10 mouse cellular contexts compared by ENCODE assay signal in the genomic region with DNA sequence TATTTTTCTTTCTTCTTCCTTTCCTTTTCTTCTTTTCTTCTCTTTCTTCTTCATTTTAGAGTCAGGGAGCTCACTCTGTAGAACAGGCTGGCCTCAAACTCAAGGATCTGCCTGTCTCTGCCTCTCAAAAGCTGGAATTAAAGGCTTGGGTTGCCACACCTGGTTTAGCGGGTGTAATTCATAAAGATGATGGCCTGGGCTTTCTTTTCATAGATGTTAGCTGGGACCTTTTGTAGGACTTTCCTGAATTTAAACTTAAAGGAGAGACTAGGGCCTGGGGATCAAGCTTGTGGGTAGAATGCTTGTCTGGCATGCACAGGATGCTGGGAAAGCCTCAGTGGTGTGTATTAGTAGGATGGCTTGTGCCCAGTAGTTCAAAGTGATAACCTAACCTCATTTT. TPM values are rescaled to one million over a fixed set of nuclear protein-coding genes. Genes with fewer than 3 reads are reported as not detected.
DNase-seq lines count a peak whose midpoint lies in the region; ATAC-seq and TF ChIP-seq lines count a peak whose summit lies in the region.
"Had no signal": no experiment of that assay in that cellular context is flagged by ENCODE, and none has a peak within 500 bp of the region (broad histone marks: within the 10 kb centered on the region; RNA-seq: fewer than 3 reads in every experiment).

Ell3 (minus strand) TSS at position 101 of the 400 bp plus-strand sequence.

- TF ChIP-seq RAD21 in MEL (IDR thresholded peaks at IDR 0.05; ENCODE audit: low read depth, low read length) = no peak

- no peaks in the 10 kb centered on the region for H3K27me3 ChIP-seq in kidney, adult 2 months (replicated peaks; ENCODE audit: control insufficient read depth, insufficient read depth, low read length)
- H3K27me3 ChIP-seq in MEL (ENCODE audit: control insufficient read depth in 1 of 2, insufficient read depth in 2 of 2, low read length in 2 of 2) = no peaks in the 10 kb centered on the region
- H3K27me3 ChIP-seq in forebrain, embryonic 13.5 days = peaks cover 20% of the 10 kb centered on the region
- 0 out of 2 replicates have a peak, but pooled peaks cover 3% of the 10 kb centered on the region for H3K27me3 ChIP-seq in limb, embryonic 15.5 days
- H3K27me3 ChIP-seq in thymus, adult 2 months (ENCODE audit: control insufficient read depth, insufficient read depth, low read length) = no peaks in the 10 kb centered on the region

- peak within 1 kb of the TSS; percentile 76 for H3K4me2 ChIP-seq in forebrain, embryonic 13.5 days
- peak within 1 kb of the TSS; percentile 96 for H3K4me2 ChIP-seq in limb, embryonic 15.5 days

- peaks cover 24% of the 10 kb centered on the region for H3K4me1 ChIP-seq in kidney, adult 2 months (ENCODE audit: control insufficient read depth, insufficient read depth, low read length)
- H3K4me1 ChIP-seq in MEL (ENCODE audit: control insufficient read depth in 1 of 2, insufficient read depth in 2 of 2, low read length in 2 of 2) = peaks cover 11 to 27% of the 10 kb centered on the region in 2 experiments
- peaks cover 20% of the 10 kb centered on the region for H3K4me1 ChIP-seq in forebrain, embryonic 13.5 days
- H3K4me1 ChIP-seq in limb, embryonic 15.5 days = peaks cover 24% of the 10 kb centered on the region
- peaks cover 11% of the 10 kb centered on the region for H3K4me1 ChIP-seq in thymus, adult 2 months (replicated peaks; ENCODE audit: control insufficient read depth, insufficient read depth, low read length)

- 94% methylated on average over 1 of the region's 1 CpGs for WGBS in kidney, adult 2 months
- 95% methylated on average over 1 of the region's 1 CpGs for WGBS in forebrain, embryonic 13.5 days
- WGBS in limb, embryonic 15.5 days = 84% methylated on average over 1 of the region's 1 CpGs
- whole genome bisulfite sequencing in thymus, adult 2 months = 94% methylated on average over 1 of the region's 1 CpGs

- no peak within 1 kb of the TSS for H3K27ac ChIP-seq in kidney, adult 2 months (ENCODE audit: insufficient read depth, low read depth, low read length)
- H3K27ac ChIP-seq in MEL (ENCODE audit: control insufficient read depth, low read depth, low read length) = 0 out of 2 replicates have a peak within 1 kb of the TSS, but pooled peaks have one; percentile 10
- no peak within 1 kb of the TSS for H3K27ac ChIP-seq in forebrain, embryonic 13.5 days
- H3K27ac ChIP-seq in limb, embryonic 15.5 days = no peak within 1 kb of the TSS
- no peak within 1 kb of the TSS for H3K27ac ChIP-seq in thymus, adult 2 months (ENCODE audit: control insufficient read depth, insufficient read depth, low read length)

- no peak for ATAC-seq in forebrain, embryonic 13.5 days
- no peak for ATAC-seq in limb, embryonic 15.5 days (ENCODE audit: insufficient number of reproducible peaks, low FRiP score, low TSS enrichment, low read depth)
- no peak for ATAC-seq in CD4-positive, CD25-positive, alpha-beta regulatory T cell, adult 4 months
- ATAC-seq: inflammation-experienced regulatory T-cells, adult 6 months had no signal

- no peaks in the 10 kb centered on the region for H3K9me3 ChIP-seq in MEL (replicated peaks; ENCODE audit: insufficient read depth, low read length)
- H3K9me3 ChIP-seq in forebrain, embryonic 13.5 days (replicated peaks) = no peaks in the 10 kb centered on the region
- no peaks in the 10 kb centered on the region for H3K9me3 ChIP-seq in limb, embryonic 15.5 days

- no peaks in the 10 kb centered on the region for H3K36me3 ChIP-seq in kidney, adult 2 months (ENCODE audit: control insufficient read depth, insufficient read depth, low read length)
- H3K36me3 ChIP-seq in MEL (ENCODE audit: control insufficient read depth in 1 of 2, insufficient read depth in 2 of 2, low read length in 2 of 2) = peaks cover 0 to 18% of the 10 kb centered on the region in 2 experiments; a peak in 2 of 4 replicates
- H3K36me3 ChIP-seq in forebrain, embryonic 13.5 days (ENCODE audit: poor library complexity, severe bottlenecking) = peaks cover 10% of the 10 kb centered on the region
- peaks cover 4% of the 10 kb centered on the region for H3K36me3 ChIP-seq in limb, embryonic 15.5 days
- H3K36me3 ChIP-seq in thymus, adult 2 months (ENCODE audit: control insufficient read depth, insufficient read depth, low read length) = no peaks in the 10 kb centered on the region

- TF ChIP-seq EP300 in MEL (IDR thresholded peaks at IDR 0.05; ENCODE audit: low read depth in 1 of 2, low read length in 2 of 2) = no peak

- no peak for TF ChIP-seq CTCF in kidney, adult 2 months (conservative IDR thresholded peaks at IDR 0.05; ENCODE audit: insufficient read depth, insufficient read length, low read depth, low read length)
- TF ChIP-seq CTCF in MEL (IDR thresholded peaks at IDR 0.05 in 2 of 3, conservative IDR thresholded peaks at IDR 0.05 in 1 of 3; ENCODE audit: control insufficient read depth in 1 of 3, insufficient read depth in 1 of 3, low read depth in 2 of 3, low read length in 3 of 3, poor library complexity in 1 of 3, severe bottlenecking in 1 of 3) = no peak
- no peak for TF ChIP-seq CTCF in thymus, adult 2 months (IDR thresholded peaks at IDR 0.05; ENCODE audit: borderline replicate concordance, control insufficient read depth, extremely low read depth, insufficient read depth, low read length, poor library complexity)

- H3K4me3 ChIP-seq in kidney, adult 2 months (ENCODE audit: insufficient read depth, low read depth, low read length) = no peak within 1 kb of the TSS
- no peak within 1 kb of the TSS for H3K4me3 ChIP-seq in MEL (ENCODE audit: control insufficient read depth in 1 of 2, insufficient read depth in 1 of 2, low read depth in 2 of 2, low read length in 2 of 2)
- H3K4me3 ChIP-seq in forebrain, embryonic 13.5 days = no peak within 1 kb of the TSS
- peak within 1 kb of the TSS; percentile 51 for H3K4me3 ChIP-seq in limb, embryonic 15.5 days
- no peak within 1 kb of the TSS for H3K4me3 ChIP-seq in thymus, adult 2 months (ENCODE audit: control insufficient read depth, insufficient read depth, low read length)

- no peak for DNase-seq in kidney, adult 2 months
- no peak for DNase-seq in kidney, adult 9 months
- no peak for DNase-seq in MEL (ENCODE audit: low read depth, low spot score)
- DNase-seq in thymus, adult 2 months = no peak
- DNase-seq in left cerebral cortex, adult 18-20 months (ENCODE audit: low spot score in 2 of 2) = no peak
- DNase-seq: thymus, postnatal 14 days had no signal

- no peaks in the 10 kb centered on the region; the same call in 1 of the 2 replicates for H3K79me2 ChIP-seq in MEL (ENCODE audit: control insufficient read depth, insufficient read depth, low read length, poor library complexity)

- TF ChIP-seq POLR2A in kidney, adult 2 months (IDR thresholded peaks at IDR 0.05; ENCODE audit: low read depth, low read length) = no peak
- TF ChIP-seq POLR2A in MEL (IDR thresholded peaks at IDR 0.05; ENCODE audit: control insufficient read depth in 1 of 2, insufficient read depth in 1 of 2, low read depth in 1 of 2, low read length in 2 of 2, poor library complexity in 1 of 2) = no peak
- TF ChIP-seq POLR2A in thymus, adult 2 months (IDR thresholded peaks at IDR 0.05; ENCODE audit: control insufficient read depth, extremely low read depth, insufficient read depth, low read length, poor library complexity) = no peak

- H3K9ac ChIP-seq in MEL (ENCODE audit: control insufficient read depth, low read depth, low read length, poor library complexity, severe bottlenecking) = no peak within 1 kb of the TSS
- 0 out of 2 replicates have a peak within 1 kb of the TSS, but pooled peaks have one; percentile 50 for H3K9ac ChIP-seq in forebrain, embryonic 13.5 days
- H3K9ac ChIP-seq in limb, embryonic 15.5 days = no peak within 1 kb of the TSS

TF ChIP-seq in MEL, 35 proteins besides CTCF, POLR2A, EP300 and RAD21:
- no peak for TF ChIP-seq ZMIZ1 (IDR thresholded peaks at IDR 0.05; ENCODE audit: low read depth, low read length)
- no peak for TF ChIP-seq ZC3H11A (IDR thresholded peaks at IDR 0.05; ENCODE audit: low read depth, low read length)
- TF ChIP-seq RCOR1 (IDR thresholded peaks at IDR 0.05; ENCODE audit: low read depth, low read length) = no peak
- TF ChIP-seq GATA1 (IDR thresholded peaks at IDR 0.05; ENCODE audit: low read depth, low read length) = no peak
- TF ChIP-seq SIN3A (IDR thresholded peaks at IDR 0.05; ENCODE audit: low read length) = no peak
- TF ChIP-seq GABPA (IDR thresholded peaks at IDR 0.05; ENCODE audit: low read depth, low read length) = no peak
- no peak for TF ChIP-seq NRF1 (IDR thresholded peaks at IDR 0.05; ENCODE audit: insufficient read depth, low read depth, low read length, poor library complexity, severe bottlenecking)
- TF ChIP-seq HCFC1 (IDR thresholded peaks at IDR 0.05; ENCODE audit: low read depth, low read length) = no peak
- no peak for TF ChIP-seq MXI1 (IDR thresholded peaks at IDR 0.05; ENCODE audit: low read depth, low read length)
- no peak for TF ChIP-seq TBP (IDR thresholded peaks at IDR 0.05; ENCODE audit: low read depth, low read length)
- TF ChIP-seq ZNF384 (IDR thresholded peaks at IDR 0.05; ENCODE audit: low read depth, low read length) = no peak
- no peak for TF ChIP-seq ELF1 (IDR thresholded peaks at IDR 0.05; ENCODE audit: low read depth, low read length)
- TF ChIP-seq CHD1 (IDR thresholded peaks at IDR 0.05; ENCODE audit: low read depth, low read length) = no peak
- TF ChIP-seq USF2 (IDR thresholded peaks at IDR 0.05; ENCODE audit: borderline replicate concordance in 1 of 2, insufficient read depth in 1 of 2, low read depth in 1 of 2, low read length in 2 of 2) = no peak
- TF ChIP-seq MEF2A (IDR thresholded peaks at IDR 0.05; ENCODE audit: extremely low read depth, insufficient replicate concordance, low read depth, low read length, poor library complexity, severe bottlenecking) = no peak
- no peak for TF ChIP-seq KAT2A (conservative IDR thresholded peaks at IDR 0.05; ENCODE audit: low read depth, low read length)
- TF ChIP-seq USF1 (IDR thresholded peaks at IDR 0.05; ENCODE audit: low read depth, low read length) = no peak

RNA-seq across cellular contexts. Expression of gene Ell3, which starts in this region (rescaled TPM):
- polyA plus RNA-seq in kidney, adult 2 months (2012; rRNA removed) = 17.2 and 17.8 TPM in 2 replicates
- not detected in 2 replicates for total RNA-seq in MEL (2012; rRNA removed)
- polyA plus RNA-seq in MEL (2012; ENCODE audit: insufficient read depth in 1 of 2, insufficient read length in 2 of 2, low read depth in 1 of 2, low replicate concordance in 2 of 2, missing spikeins in 1 of 2) = not detected
- polyA plus RNA-seq in forebrain, embryonic 13.5 days (2015; fragmentation: Nextera tagmentation; extraction: Ambion mirVana) = 1.7 and 2.1 TPM in 2 replicates
- polyA plus RNA-seq in limb, embryonic 15.5 days (2015; fragmentation: Nextera tagmentation; extraction: Ambion mirVana) = 8.8 and 9.5 TPM in 2 replicates
- polyA plus RNA-seq in CD4-positive, CD25-positive, alpha-beta regulatory T cell, adult 4 months (2017; shearing (Covaris generic)) = 1 to 10 TPM; 1.6 to 1.7 TPM
- polyA plus RNA-seq in thymus, adult 2 months (2012; rRNA removed) = 0.92 and 1.0 TPM in 2 replicates
- not detected for total RNA-seq in left cerebral cortex, adult 18-20 months (2021)
